Mouse (Mus musculus): Measurements from ENCODE around the gene Ang.

The Ang gene

DNA sequence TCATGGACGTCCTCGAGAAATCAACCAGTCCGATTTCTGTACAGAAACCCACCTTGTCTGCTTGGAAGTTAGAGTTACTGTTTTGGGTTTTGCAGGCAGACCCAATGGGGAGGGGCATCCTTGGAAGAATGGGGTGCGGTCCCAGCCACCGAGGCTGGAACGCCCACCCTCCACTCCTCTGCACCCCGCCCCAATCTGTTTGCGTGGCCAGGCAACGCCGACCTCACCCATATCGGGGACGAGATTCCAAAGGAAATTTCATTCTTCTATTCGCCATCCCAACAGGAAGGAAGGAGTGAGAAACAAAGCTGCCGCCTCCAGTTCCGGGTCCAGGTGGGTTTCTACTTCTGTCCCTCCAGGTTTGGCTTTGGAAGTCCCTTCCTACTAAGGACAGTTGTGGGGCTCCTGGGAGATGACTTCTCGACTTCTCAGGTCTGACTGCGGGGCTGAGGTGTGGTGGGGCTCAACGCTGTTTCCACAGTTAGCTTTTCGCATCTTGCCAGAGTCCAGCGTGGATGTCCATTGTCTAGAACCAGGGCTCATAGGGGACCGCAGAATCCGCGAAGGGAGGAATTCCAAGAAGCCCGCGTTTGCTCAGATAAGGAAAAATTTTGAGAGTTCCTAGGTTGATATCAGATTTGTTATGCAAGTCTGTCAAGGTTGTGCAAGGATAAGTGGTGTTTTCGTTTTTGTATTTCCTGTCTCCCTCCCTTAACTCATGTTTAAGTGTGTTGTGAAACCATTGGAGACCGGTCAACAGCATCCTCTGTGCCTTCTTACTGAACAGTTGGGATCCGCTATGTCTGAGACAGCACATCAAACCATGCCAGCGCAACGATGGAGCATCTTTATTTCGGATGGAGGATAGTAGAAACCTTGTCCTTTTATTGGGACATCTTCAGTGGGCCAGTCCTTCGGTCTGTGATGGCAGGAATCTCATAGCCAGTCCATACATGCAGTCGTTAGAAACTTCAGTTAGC lies at the start of gene Ang, which contains the start of gene Rnase4:
Gene Ang (plus strand): TSS at position 230 of the 980 bp plus-strand sequence.
Gene Rnase4 (plus strand): TSS at position 157 of the 980 bp plus-strand sequence.
- DNase-seq, result peak; percentile 24 to 38

DNA sequence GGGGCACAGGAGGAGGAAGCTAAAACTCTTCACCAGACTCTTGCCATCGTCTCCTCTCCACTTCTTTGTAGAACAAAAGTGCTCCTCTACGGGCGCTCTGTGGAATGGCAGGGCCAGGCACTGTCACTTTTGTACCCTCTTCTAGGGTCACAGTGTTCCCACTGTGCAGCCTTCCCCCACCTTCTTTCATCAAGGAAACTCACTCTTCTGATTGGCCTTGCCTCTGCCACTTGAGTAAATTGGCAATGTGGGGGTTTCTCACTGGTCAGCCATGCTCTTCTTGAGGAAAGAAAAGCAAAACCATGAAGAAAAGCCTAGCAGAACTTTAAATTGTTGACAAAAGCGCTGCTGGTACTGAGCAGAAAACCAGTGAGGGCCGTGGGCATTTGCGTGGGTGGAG lies 49.2 kb upstream of the Ang start, which contains the start of gene Rnase9:
Gene Rnase9 (minus strand): TSS at position 101 of the 400 bp plus-strand sequence.
- no peak for DNase-seq

DNA sequence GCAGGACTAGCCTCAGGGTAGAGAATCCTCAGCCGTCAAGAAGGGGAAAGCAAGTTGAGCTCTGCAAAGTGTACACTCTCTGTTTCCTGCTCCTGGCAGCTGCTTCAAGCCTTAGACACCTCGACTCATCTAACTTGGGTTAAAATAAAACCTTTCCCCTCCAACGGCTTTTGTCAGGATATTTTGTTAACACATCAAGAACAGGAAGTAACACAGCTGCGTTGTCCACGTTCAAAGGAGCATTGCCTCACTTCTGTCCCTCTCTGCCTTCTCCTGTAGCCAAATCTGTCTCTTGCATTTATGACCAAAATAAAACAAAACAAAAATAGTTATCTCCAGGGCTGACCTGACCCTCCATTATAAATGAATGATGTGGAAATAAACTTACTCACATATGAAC lies 43.1 kb upstream of the Ang start:
- DNase-seq, result no peak

DNA sequence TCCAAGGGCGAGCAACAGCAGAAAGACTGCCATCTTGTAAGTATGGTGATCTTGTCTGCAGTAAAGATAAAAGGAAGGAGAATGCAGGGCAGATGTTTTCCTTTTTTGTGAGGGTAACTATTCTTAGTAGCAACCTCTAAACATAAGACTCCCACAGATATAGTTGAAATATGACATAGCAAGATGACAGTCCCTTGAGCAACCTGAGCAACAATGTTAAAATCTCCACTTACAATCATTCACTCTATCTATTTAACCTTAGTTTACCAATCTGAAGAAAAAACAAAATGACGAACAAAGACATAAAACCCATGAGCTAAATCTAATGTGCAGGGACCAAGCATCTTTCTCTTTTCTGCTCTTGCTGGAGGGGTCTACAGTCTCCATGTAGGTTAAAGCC lies 40.9 kb upstream of the Ang start, which contains the start of gene Rnase11:
Gene Rnase11 (minus strand): TSS at position 101 of the 400 bp plus-strand sequence.
- no peak for DNase-seq

DNA sequence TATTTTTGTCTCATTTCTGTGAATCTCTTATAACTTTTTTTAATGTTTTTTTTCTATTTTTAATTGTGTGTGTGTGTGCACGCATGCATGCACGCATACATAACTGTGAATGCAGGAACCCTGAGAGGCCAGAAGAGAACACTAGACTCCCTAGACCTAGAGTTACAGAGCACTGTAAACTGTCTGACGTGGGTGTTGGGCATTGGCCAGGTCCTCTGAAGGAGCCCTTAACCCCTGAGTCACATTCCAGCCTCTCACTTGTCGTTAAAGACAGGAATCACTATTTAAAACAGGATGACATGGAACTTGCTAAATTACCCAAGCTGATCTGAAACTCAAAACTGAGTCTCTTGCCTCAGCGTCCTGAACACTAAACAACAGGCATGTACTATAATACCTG lies 39.0 kb upstream of the Ang start:
- DNase-seq, result no peak

DNA sequence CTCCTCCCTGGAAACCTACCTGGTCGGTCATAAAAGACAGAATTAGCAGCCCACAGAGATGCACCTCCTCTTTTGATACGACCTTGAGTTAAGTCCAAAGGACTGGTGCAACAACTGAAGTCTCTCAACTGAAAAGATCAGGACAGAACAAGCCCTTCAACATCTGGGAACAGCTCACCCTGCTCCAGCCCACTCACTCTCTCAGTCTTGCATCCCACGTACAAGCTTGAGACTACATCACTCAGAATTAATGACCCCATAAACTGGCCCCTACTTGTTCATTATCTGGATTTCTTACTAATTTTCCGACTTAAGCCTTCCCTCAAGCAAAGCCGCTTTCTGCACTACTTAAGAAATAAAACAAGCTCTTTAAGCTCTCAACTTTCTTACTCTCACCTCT lies 37.8 kb upstream of the Ang start:
- no peak for DNase-seq

DNA sequence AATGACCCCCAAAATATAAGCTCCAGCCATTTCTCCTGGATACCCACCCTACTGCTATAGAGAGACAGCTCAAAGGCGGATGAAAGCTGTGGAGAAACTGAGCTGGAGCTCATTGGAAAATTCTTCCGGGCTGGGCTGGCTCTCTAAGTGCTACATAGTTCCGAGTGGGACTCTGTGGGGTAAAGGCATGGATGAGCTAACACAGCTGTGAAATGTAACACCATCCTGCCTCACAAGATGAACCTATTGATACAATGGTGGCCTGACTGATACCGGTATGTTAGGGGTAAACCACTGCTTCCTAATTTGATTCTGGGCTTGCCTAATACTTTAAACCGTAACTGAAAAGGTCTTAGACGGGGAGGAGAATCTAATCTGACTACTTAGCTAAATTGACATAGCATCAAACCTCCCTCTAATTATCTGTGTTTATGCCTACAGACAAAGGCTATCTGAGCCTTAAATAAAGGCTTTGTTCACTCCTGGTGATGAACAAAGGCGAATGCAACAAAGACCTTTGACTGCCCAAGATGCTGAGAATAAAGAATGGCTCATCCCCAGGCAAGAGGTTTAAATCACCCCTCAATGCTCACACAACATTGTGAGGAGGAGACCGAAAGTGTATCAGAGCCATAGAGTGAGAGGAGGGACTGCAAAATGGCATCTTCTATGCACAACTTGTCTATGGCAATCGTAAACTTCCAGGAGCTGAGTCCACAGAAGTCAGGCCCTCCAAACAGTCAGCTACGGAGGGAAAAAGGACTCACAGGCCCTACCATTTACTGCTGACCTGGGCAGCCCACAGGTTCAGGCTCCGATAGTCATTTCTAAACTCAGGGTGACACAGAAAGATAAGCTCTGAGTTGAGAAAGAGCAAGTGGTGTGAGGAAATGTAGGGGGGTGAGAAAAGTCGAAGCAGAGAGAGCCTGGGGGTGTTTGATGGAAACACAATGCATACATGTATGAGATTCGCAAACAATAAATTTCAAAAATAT lies 36.4 kb upstream of the Ang start:
- DNase-seq, result no peak

DNA sequence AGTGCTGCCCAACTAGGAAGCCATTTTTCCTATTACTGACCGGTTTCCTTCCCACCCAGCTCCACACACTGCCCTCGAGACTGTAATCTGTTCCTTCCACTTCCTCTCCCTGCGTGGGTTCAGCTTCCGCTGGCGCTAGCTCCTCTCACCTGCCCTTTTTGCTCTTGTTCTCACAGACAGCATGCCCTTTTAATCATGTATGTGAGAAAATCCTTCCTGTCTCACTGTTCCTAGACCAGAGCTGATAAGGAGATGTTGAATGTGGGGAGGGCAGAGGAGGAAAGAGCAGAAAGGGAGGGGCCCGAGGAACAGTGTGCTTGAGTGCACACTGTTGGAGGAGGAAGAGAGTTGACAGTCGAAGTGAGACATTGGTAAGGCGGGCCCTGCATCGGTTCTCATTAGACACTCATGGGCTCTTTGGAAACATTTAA lies 33.5 kb upstream of the Ang start, which contains the start of gene Rnase12:
Gene Rnase12 (minus strand): TSS at position 261 of the 431 bp plus-strand sequence.
- DNase-seq, result peak; percentile 32 to 37

DNA sequence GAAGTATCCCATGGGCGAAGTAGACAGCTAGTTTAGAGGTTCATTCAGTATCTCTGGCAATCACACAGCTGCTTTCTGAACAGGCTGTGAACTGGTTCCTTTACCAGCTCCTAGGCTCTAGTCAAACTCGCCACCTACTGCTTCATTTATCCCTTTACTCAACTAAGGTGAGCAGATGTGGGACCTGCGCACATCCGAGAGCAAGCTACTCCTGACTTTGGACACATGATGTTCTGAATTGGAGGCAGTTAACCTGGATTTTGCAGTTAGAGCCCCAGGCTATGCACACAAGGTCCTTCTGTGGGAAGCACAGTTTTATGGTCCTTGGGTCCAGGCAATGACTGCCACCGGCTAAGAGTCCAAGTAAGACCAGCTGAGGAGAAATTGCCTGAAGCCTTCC lies 30.2 kb upstream of the Ang start:
- DNase-seq, result no peak

DNA sequence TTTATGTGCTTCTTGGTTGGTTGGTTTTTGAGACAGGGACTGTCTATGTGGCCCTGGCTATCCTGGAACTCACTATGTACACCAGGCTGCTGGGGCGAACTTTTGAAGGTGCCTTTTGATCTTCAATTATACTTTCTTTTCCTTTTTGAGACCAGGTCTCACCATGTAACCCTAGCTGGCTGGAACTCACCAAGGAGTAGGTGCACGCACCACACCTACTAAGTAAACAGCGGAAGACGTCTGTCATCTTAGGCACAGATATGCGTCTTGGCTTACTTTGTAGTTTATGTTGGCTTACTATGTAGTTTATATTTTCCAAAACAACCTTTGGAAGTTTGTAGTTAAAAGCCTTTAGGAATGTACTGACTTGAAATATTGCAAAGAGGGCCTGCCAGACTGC lies 22.0 kb upstream of the Ang start:
- no peak for DNase-seq

DNA sequence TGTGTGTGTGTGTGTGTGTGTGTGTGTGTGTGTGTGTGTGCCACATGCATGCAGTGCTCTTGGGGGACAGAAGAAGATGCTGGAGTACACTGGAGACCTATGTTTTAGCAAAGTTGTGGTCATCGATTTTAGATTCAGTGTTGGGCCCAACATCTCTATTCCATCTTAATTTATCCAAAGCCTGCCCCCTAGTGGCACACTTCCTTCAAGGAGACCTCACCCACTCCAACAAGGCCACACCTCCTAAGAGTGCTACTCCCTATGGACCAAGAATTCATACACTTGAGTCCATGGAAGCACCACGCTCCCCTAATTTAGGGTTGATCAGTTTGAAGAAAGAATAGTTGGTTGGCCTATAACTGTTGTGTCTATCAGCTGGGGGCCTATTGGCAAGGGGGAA lies 21.3 kb upstream of the Ang start:
- DNase-seq, result peak; percentile 79 to 83

DNA sequence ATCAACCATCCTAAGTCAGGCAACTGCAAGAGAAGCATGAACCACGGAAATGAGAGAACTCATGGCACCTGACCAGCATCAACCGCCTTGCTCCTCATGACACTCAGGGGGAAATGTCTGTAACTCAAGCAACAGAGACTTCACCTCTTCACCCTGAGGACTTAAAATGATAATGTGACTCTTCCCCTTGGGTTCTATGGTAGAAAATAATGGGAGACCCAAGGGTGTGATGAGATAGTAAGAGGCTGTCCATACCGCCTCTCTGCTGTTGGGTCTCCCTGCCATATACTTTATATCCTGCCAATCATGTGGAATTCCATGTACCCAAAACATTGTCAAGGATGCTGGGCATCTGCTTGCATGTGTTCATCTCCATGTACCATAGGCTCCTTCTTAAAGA lies 16.6 kb upstream of the Ang start, which contains the start of gene Olfr750:
Gene Olfr750 (minus strand): TSS at position 101 of the 400 bp plus-strand sequence.
- no peak for DNase-seq

DNA sequence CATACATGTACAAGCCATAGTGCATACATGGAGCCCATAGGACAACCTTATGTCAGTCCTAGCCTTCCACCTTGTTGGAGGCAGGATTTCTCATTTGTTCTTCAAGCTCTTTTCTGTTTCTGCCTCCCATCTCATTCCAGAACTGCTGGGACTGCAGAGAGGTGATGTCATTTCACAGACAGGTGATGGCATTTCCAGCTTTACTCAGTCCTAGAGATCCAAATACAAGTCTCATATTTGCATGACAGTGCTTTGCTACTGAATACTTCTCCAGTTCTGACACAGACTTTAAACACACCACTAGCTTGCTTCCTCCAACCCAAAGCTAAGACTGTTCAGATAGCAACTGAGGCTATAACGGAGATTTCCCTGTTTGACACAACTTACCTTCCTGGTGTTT lies 11.8 kb upstream of the Ang start:
- DNase-seq, result no peak

DNA sequence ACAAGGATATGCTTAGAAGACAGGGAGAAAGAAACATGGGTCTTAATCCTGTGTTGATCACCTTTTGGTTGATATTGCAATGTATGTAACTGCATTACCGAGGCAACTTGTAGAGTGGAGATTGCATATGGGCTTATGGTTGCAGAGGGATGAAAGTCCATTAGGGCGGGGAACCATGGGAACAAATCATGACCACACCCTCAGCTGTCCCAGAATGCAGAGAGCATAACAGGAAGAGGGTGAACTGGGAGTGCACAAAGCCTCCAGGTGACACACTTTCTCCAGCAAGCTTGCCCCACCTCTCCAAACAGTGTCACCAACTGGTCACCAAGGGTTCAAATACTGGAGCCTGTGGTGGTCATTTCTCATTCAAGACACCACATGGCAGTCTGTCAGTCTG lies 9.9 kb upstream of the Ang start:
- DNase-seq, result no peak

DNA sequence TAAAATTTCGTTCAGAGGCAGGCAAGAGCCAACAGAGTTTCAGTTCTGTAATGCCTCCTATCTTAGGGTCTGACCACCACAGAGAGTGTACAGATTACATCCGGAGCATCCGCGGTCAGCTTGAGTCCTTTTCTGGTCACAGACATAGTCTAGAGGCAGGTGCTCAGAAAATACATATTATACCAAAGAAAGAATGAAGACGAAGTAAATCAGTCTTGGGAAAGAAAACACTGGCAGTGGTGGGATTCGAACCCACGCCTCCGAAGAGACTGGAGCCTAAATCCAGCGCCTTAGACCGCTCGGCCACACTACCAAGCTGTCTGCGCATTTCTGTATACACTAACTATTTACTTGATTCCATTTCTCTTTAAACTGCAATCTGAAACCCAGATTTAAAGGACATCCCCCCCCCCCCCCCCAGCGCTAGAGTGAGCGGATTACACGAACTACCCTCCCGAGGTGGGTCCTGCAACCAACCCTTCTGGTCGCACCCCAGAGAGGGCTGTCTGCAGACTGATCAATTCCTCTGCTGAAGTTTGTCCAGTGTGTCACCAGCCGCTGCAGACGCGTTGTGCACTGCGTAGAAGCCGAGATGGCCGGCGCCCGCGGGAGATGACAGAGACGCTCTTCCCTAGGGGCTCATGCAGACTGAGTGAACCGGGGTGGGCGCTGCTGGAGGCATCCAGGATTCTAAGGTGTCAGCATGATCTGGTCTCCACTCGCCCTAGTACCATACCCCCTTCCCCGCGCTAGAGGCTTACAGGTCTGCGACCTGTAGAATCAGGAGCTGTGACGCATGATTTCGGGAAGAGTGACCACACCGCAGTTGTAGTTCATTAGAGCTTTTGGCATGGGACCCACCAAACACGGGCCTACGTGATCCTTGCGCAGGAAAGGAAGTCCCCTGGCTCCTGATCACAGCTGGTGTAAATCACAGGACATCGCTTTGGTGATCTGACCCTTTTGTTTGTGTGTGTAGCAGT lies 8.1 kb upstream of the Ang start:
- DNase-seq, result peak; percentile 85 to 87

DNA sequence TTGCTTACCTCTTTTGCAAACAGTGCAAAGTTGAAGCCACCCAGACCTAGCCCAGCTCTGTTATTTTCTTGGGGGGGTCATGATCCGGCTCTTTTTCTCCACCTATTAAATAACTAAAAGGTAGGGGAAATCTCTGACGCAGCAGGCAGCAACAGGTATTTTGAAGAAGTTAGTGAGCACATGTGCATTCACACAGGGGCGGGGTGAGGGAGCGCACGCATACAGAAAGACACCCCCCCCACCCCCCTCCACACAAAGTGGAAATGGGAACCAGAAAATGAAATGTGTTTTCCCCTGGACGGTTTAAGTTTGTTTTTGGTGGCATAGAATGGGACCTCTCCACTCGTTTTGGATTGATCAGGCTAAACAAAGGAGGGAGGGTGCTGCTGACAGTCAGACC lies 7.1 kb upstream of the Ang start:
- DNase-seq, result peak; percentile 60 to 68

DNA sequence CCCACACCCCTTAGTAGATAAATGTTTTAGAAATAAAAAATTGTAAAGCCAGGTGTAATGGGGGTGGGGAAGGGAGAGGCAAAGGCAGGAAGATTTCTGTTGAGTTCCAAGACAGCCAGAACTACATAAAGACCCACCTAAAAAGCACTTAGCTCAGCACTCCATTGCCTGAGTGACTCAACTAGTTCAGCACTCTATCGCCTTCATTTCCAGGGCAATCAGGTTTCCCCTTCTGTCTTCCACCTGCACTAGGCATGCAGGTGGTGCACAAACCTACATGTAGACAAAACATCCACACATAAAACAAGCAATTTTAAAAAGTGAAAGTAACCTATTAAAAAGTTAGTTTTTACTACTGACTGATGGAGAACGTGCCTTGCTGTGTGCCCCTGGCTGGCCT lies 5.9 kb upstream of the Ang start:
- no peak for DNase-seq

DNA sequence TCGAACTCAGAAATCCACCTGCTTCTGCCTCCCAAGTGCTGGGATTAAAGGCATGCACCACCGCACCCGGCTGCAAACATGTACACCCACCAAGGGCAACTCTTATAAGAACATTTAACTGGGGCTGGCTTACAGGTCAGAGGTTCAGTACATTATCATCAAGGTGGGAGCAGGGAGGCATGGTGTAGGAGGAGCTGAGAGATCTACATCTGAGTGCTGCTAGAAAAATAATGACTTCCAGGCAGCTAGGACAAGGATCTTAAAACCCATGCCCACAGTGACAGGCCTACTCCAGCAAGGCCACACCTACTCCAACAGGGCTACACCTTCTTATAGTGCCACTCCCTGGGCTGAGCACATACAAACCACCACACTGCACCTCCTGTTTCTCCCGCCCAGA lies 5.0 kb upstream of the Ang start:
- no peak for DNase-seq

DNA sequence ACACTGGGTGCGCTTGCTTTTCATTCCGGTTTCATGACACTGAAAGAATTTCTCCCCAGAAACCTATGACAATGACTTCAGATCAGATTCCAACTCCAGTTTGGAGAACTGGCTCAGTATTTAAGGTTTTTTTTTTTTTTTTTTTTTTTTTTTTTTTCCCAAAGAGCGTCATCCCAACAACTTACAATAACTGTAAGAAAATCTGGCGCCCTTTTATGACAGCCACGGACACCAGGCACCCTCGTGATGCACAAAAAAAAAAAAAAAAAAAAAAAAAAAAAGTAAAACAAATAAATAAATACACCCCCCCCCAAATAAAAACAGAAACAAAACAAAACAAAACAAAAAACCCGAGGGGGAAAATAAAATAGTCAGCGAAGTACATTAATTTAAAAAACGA lies 3.2 kb upstream of the Ang start:
- DNase-seq, result no peak

DNA sequence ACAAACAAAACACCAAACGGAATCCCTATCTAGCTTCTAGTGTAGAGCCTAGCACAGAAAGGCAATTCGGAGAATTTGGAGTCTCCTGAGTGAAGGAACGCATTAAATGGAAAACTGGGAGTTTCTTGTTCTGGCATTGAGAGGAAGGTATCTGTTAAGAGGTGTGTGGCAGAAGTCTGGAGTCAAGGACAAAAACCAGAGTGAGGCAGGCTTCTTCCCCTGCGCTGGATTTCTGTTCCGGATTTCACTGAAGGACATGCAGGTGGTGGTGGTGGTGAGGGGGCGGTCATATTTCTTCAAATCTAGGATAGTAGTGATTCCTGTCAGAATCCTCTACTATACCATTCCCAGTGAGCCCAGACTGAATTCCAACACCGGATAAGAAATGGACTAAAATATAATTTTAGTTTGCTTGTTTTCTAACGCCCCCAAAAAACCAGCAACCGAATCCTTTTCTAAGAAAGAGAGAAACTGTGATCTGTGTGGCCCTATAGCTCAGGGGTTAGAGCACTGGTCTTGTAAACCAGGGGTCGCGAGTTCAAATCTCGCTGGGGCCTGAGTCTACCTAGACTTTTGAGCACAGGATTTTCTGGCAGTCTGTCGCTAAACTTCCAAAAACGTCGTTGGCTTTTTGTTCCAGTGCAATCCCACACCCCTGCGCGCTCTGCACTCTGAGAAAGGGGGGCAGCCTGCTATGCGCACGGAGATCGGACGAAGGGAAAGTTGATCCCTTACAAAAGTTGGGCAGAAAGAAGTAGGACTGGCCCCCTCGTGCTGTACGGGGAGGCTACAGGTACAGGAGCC lies 2.6 kb upstream of the Ang start:
- DNase-seq, result peak; percentile 90 to 91

Measured in B cell, adult 2 months (primary cell).